Mouse (Mus musculus) neural tube, embryonic 11.5 days (tissue): ENCODE measurements at regions not wholly inside any gene's neighbourhood (a gene's known extent, or its start where the extent isn't known, plus 50 kb on each side); places are given as distances from the start of the nearest gene placed in this dataset.

Experiments used
- ATAC-seq: fragments of 200-750 bp; cut with Nextera tagmentation; 2 replicates; pipeline ENCODE4 v1.8.0; 2017; ENCODE audit warnings: moderate number of reproducible peaks, mild to moderate bottlenecking, moderate TSS enrichment, moderate library complexity; ENCODE audit not compliant: insufficient read depth, low FRiP score, low TSS enrichment
- DNase-seq: peaks from one replicate; pipeline ENCODE4 v3.0.0-alpha.2; 2015; ENCODE audit warnings: low spot score
- H3K27ac ChIP-seq: fragments of 300-500 bp; sonication (generic); 2 replicates; pipeline ENCODE4 v1.5.1; 2014; ENCODE audit warnings: low read depth, mild to moderate bottlenecking, low read length
- H3K27me3 ChIP-seq: fragments of 300-500 bp; sonication (generic); 2 replicates; pipeline ENCODE4 v1.6.1; 2014; ENCODE audit warnings: mild to moderate bottlenecking, low read length, mixed read lengths; ENCODE audit not compliant: control insufficient read depth, insufficient read depth
- H3K36me3 ChIP-seq: fragments of 300-500 bp; sonication (generic); 2 replicates; pipeline ENCODE4 v1.6.1; 2014; ENCODE audit warnings: mild to moderate bottlenecking, low read length, moderate library complexity, mixed read lengths; ENCODE audit not compliant: control insufficient read depth, insufficient read depth
- H3K4me1 ChIP-seq: fragments of 300-500 bp; sonication (generic); 2 replicates; pipeline ENCODE4 v1.6.1; 2014; ENCODE audit warnings: low read length, mixed read lengths; ENCODE audit not compliant: control insufficient read depth, insufficient read depth
- H3K4me2 ChIP-seq: fragments of 300-500 bp; sonication (generic); 2 replicates; pipeline ENCODE4 v1.6.1; 2014; ENCODE audit warnings: low read depth, mild to moderate bottlenecking, moderate library complexity
- H3K4me3 ChIP-seq: fragments of 300-500 bp; sonication (generic); 2 replicates; pipeline ENCODE4 v1.5.1; 2014; ENCODE audit warnings: low read depth, low read length
- H3K9ac ChIP-seq: fragments of 300-500 bp; sonication (generic); 2 replicates; pipeline ENCODE4 v1.6.1; 2014; ENCODE audit warnings: mild to moderate bottlenecking, low read length
- H3K9me3 ChIP-seq: fragments of 300-500 bp; sonication (generic); 2 replicates; pipeline ENCODE4 v1.6.1; 2016; ENCODE audit warnings: low read length; ENCODE audit not compliant: control insufficient read depth
- WGBS: fragments of 180-500 bp; shearing (Covaris S2); extraction: QIAGEN DNeasy Blood & Tissue Kit; methylation state at CpG from one replicate; pipeline ENCODE4 v1.1.7; 2014; 5-methylcytosine and 5-hydroxymethylcytosine counted together

DNA sequence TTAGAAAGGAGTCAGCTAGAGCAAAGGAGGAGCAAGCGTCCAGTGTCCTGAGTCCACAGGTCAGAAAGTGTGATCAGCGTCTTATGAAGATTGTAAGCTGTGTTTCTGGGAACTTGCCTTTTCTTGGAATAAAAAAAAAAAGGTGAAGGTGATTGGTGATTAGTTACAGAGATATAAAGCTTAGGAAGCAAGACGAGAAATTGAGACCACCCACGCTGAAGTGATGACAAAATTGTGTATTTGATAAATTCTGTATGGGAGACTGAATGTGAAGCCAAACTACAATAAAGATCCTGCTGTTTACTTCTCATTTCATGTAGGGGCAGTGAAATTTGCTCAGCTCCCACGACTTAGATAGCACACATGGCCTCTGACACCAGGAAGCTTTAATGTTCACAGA is 109.0 kb upstream of the Spats2l start:
- DNase-seq (no peak), ATAC-seq (no peak)

DNA sequence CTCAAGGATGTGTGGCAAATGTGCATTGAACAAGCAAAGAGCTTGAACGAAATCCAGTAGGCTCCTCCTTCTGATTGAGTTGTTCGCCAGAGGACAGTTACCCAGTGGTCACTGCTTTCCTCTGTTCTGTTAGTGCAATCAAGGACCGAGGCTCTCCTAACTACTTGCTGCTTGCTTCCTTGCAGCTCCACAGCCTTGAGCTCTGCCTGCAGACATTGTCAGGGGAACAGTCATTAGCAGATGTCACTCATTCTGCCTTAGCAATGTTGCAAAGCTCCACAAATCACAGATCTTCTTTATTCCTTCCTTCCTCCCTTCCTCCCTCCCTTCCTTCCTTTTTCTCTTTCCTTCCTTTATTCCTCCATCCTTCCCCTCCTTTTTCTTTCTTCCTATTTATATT is 108.2 kb upstream of the Spats2l start:
- no peak for ATAC-seq
- Histone ChIP-seq H3K27me3 (no peaks in the 10 kb centered on the region), H3K4me2 (no peak overlapping the region), H3K27ac (no peak overlapping the region), H3K9ac (no peak overlapping the region), H3K4me1 (no peaks in the 10 kb centered on the region), H3K9me3 (no peaks in the 10 kb centered on the region), H3K4me3 (no peak overlapping the region), H3K36me3 (no peaks in the 10 kb centered on the region)
- DNase-seq: no peak
- WGBS: 49% methylated on average over 3 of the region's 3 CpGs

More for the DNA sequence above, 109.0 kb upstream of the Spats2l start:
- Histone ChIP-seq H3K9me3 (no peaks in the 10 kb centered on the region), H3K4me2 (no peak overlapping the region), H3K27ac (no peak overlapping the region), H3K27me3 (no peaks in the 10 kb centered on the region), H3K9ac (no peak overlapping the region), H3K36me3 (no peaks in the 10 kb centered on the region), H3K4me3 (no peak overlapping the region), H3K4me1 (no peaks in the 10 kb centered on the region)
- 79% methylated on average over 5 of the region's 5 CpGs for WGBS

DNA sequence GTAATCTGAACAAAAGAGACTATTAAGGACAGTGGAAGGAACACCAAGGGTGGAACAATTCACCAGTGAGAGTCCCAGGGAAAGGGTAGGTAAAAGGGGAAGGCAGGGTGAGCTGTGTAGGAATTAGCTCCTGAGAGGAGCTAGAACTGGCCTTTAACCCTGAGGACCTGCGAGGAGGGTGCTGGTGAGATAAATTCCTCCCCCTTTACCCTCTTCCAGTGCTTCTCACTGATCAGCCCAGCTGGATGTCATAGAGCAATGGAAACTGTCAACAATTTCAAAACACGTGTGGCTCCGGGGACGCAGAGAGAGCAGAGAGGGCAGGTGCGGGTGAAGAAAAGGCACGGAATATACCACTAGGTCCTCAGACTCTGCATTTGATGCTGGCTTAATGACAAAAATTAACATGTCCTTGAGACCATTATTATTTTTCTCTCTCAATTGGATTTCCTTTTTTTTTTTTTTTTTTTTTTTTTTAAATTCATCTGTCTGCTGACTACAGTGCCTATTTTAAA is 107.7 kb upstream of the Spats2l start:
- WGBS: 70% methylated on average over 6 of the region's 6 CpGs
- H3K4me2 ChIP-seq: no peak overlapping the region
- H3K4me1 ChIP-seq: no peaks in the 10 kb centered on the region
- H3K36me3 ChIP-seq: no peaks in the 10 kb centered on the region
- H3K27me3 ChIP-seq: no peaks in the 10 kb centered on the region
- no peak overlapping the region for H3K9ac ChIP-seq
- DNase-seq (no peak), ATAC-seq (no peak)
- no peak overlapping the region for H3K4me3 ChIP-seq
- H3K27ac ChIP-seq: no peak overlapping the region
- H3K9me3 ChIP-seq: no peaks in the 10 kb centered on the region

DNA sequence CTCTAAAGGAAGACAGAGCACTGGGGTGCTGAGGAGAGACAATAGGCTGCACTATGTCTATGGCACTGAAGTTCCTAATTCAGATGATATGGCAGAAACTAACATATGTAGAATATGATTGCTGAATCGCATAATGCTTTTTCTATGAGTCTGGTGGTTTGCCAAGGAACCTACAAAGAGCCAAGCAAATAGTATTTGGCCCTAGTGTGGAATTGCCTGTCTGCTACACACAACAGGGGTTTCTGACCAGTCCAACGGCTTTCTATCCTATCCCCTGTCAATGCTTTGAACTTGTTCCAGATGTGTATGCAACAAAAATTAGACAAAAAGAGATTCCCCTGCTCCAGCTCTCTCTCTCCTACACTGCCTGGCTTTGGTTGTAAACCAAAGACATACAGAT is 100.5 kb upstream of the Spats2l start:
- ATAC-seq (no peak), DNase-seq (no peak)
- Histone ChIP-seq H3K4me3 (no peak overlapping the region), H3K27ac (no peak overlapping the region), H3K4me2 (no peak overlapping the region), H3K9me3 (no peaks in the 10 kb centered on the region), H3K9ac (no peak overlapping the region), H3K27me3 (no peaks in the 10 kb centered on the region), H3K4me1 (no peaks in the 10 kb centered on the region), H3K36me3 (no peaks in the 10 kb centered on the region)
- WGBS: 80% methylated on average over 2 of the region's 2 CpGs

DNA sequence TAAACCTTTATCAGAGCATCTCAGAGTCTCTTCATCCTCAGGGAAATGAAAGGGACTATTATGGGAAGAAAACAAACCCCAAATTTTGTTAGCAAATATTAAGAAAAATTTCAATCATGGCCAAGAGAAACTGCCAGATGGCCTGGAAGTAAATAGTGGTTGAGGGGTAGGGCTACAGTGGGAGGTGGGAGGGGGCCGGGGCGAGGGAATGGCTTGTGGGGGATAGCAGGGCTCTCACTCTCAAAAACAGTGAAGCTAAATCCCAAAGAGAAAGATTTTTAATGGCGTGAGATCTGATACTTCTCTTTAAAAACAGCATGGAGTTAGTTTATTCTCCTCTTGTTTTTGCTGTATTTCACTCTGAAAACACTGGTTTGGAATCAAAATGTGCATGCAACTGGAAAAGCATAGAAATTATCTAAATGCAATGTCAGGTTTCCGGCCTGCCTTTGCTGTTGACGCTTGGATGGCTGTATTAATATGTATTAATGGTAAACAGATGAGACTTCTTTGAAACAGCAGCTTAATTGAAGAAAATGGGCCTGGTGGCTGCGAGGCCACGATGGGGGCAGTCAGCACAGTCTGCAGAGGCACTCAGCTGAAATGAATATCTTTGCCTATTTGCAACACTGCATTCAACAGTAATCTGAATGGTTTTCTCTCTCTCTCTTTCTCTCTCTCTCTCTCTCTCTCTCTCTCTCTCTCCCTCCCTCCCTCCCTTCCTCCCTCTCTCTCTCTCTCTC is 99.8 kb upstream of the Spats2l start:
- Histone ChIP-seq H3K27ac (no peak overlapping the region), H3K27me3 (no peaks in the 10 kb centered on the region), H3K9ac (no peak overlapping the region), H3K4me1 (no peaks in the 10 kb centered on the region), H3K4me3 (no peak overlapping the region), H3K36me3 (no peaks in the 10 kb centered on the region), H3K9me3 (no peaks in the 10 kb centered on the region), H3K4me2 (no peak overlapping the region)
- 60% methylated on average over 7 of the region's 7 CpGs for WGBS
- ATAC-seq (no peak), DNase-seq (no peak)

DNA sequence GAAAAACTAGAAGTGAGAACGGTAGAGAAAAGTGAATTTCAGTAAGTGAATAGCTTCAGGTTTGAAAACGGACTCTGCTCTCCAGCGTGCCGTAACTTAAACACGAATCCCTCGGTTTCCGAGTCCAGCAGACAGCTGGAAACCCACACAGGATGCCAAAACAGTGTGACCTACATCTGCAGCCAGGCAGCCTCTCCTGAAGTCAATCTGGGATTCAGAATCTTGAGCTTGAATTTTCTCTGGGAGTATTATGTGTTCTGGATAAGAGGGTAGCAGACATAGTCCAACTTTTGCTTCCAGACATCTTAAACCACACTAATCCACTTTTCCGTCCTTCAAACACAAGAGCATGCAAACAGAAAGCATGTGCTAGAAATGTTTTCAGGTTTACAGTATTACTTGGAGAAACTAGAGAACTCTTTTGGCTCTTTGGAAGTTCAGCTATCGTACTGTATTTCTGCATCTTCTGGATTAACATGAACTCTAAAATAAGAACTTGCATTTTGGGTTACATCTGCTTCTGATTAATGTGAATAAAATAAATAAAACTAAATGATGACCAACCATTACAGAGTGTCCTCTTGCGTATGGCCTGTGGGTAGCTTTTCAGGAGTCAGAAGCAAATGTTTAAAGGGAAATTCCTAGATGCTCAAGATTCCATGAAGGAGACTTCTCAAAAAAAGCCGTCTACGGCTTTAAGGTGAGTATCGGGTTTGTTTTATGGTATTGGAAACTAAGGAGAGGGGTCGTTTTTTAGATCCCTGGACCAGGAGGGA is 89.4 kb upstream of the Spats2l start:
- no peaks in the 10 kb centered on the region for H3K27me3 ChIP-seq
- DNase-seq: no peak
- H3K27ac ChIP-seq: no peak overlapping the region
- no peaks in the 10 kb centered on the region for H3K9me3 ChIP-seq
- H3K4me3 ChIP-seq: no peak overlapping the region
- no peak overlapping the region for H3K9ac ChIP-seq
- H3K4me1 ChIP-seq: no peaks in the 10 kb centered on the region
- WGBS: 76% methylated on average over 14 of the region's 14 CpGs
- H3K36me3 ChIP-seq: no peaks in the 10 kb centered on the region
- H3K4me2 ChIP-seq: no peak overlapping the region
- no peak for ATAC-seq

DNA sequence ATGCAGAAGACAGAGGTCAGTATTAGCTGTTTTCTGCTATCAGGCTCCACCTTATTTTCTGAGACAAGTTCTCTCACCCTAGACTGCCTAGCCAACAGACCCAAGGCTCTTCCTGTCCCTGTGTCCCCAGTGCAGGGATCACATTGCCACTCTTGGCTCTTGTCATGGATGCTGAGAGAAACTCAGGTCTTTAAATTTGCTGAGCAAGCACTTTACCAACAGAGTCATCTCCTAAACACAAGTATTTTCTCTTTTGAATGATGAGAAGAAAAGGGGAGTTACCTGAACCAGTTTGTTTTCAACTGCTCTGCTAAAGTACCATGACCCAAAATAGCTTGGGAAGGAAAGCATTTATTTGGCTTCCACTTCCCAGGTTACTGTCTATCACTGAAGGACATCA is 84.7 kb upstream of the Spats2l start:
- Histone ChIP-seq H3K36me3 (no peaks in the 10 kb centered on the region), H3K4me3 (no peak overlapping the region), H3K27ac (no peak overlapping the region), H3K4me2 (no peak overlapping the region), H3K4me1 (no peaks in the 10 kb centered on the region), H3K9ac (no peak overlapping the region), H3K27me3 (no peaks in the 10 kb centered on the region), H3K9me3 (no peaks in the 10 kb centered on the region)
- ATAC-seq: no peak
- no peak for DNase-seq

DNA sequence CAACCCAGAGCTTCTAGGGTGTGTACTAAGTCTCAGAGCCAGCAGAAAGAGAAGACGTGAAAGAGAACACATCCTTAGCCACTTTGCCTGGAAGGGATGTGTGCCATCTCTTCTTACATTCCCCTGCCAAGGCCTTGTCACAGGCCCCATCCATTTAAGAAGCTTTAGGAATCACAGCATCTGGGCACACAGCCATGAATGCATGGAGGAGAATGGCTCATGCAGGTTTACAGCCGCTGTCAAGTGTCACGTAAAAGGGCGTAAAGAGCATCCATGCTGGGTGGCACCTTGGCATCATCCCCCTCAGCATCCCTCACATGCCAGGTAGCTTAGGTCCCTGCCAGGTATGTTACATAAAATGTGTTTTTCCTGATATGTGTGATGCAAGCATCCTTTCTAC is 66.1 kb upstream of the Spats2l start:
- no peak for ATAC-seq

More for the DNA sequence above, 66.1 kb upstream of the Spats2l start:
- no peaks in the 10 kb centered on the region for H3K36me3 ChIP-seq
- no peak overlapping the region for H3K9ac ChIP-seq
- H3K27me3 ChIP-seq: no peaks in the 10 kb centered on the region
- H3K4me2 ChIP-seq: no peak overlapping the region
- DNase-seq: no peak
- 89% methylated on average over 4 of the region's 4 CpGs for WGBS
- H3K4me3 ChIP-seq: no peak overlapping the region
- H3K9me3 ChIP-seq: no peaks in the 10 kb centered on the region
- H3K27ac ChIP-seq: no peak overlapping the region
- no peaks in the 10 kb centered on the region for H3K4me1 ChIP-seq
